Mouse (Mus musculus) kidney, postnatal 36 days (tissue): ENCODE measurements around the gene Nup160.

ENCODE experiments used
- DNase-seq, 2 experiments: peaks; one replicate each; pipeline ENCODE4 v3.0.0; 2021 to 2022; ENCODE audit warnings: mixed read lengths in 2 of 2

Nup160 gene

DNA sequence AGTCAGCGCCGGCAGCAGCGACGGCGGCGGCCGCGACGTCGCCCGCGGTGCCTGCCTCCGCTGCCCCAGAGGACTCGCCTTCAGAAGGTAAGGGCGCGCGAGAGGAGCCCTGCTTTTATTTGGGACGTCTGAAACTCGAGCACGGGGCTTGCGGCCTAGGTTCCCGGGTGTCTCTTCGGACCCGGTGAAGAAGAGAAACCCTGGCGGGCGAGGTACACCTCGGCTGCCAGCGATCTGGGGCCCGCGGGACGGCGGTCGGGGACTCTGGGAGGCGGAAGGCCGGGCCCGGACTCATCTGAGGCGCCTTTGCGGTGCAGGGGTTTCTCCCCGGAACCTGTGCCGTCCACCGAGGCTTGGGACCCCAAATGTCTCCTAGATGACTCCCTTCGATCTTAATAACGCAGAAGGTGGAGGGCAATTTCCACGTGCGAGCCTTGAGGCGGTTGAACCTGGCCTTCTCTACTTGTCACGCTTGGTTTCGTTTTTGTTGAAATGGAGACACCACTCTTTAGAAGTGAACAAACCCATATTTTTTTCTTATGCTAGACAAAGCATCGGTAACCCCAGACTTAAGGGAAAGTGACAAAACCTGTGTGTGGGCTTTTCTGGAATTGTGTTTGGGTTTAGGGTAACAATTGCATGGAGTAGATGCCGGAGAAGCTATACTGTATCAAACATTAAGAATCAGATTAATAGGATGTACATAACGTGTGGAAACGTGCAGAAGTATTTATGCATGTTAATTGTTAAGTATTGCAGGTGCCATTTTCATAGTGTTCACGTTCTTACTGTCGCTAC, 68.9 kb downstream of the Nup160 start:
- DNase-seq: peak; percentile 26 to 63

DNA sequence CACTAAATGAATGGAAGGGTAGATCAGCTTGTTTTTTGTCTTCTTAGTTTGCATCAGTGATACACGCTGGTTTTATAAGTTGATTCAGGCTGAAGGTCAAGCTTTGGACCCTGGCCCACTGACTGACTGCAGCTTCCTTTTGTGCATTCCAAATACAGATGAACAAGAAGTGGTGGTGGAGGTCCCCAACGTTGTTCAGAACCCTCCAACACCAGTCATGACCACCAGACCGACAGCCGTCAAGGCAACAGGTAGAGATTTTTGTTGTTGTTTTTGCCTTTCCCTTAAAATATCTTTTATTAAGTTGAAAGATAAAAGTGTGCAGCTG, 69.5 kb downstream of the Nup160 start:
- DNase-seq: peak; percentile 14 to 35

DNA sequence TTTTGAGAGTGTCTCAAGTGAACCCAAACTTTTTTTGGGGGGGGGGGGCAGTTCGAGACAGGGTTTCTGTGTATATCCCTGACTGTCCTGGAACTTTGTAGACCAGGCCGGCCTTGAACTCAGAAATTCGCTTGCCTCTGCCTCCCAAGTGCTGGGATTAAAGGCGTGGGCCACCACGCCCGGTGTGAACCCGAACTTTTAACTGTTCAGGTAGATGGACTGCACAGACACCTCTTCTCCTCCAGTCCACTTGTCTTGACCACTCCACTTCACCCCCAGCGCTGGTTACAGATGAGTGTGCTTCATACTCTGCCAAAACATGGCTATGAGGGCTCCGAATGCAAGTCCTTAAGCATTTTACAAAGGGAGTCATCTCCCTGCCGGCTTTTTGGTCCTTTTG, 70.1 kb downstream of the Nup160 start:
- DNase-seq: no peak

GRCm38 (mm10) chr2:90749676-90750459, 72.9 kb downstream of the Nup160 start:
- DNase-seq: no peak

GRCm38 (mm10) chr2:90753565-90753964, 76.5 kb downstream of the Nup160 start:
- no peak for DNase-seq

- DNase-seq: no peak
Measured at GRCm38 (mm10) chr2:90754188-90754587, 77.2 kb downstream of the Nup160 start.

- no peak for DNase-seq
Measured at GRCm38 (mm10) chr2:90765123-90765522, 88.1 kb downstream of the Nup160 start.

DNA sequence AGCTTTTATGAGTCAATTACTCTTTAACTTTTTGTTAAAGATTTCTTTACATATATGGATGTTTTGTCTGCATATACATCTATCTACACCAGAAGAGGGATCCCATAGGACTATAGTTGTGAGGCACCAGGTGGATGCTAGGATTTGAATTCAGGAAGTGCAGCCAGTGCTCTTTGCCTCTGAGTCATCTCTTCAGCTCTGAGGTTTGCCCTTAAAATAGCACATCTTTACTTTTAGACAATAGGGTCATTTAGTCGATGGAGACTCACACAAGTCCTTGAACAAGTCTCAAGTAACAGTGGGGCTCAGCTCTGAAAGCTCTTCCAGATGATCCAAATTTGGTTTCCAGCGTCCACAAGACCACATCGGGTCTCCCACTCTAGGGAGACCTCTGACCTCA, 104.3 kb downstream of the Nup160 start:
- no peak for DNase-seq

DNA sequence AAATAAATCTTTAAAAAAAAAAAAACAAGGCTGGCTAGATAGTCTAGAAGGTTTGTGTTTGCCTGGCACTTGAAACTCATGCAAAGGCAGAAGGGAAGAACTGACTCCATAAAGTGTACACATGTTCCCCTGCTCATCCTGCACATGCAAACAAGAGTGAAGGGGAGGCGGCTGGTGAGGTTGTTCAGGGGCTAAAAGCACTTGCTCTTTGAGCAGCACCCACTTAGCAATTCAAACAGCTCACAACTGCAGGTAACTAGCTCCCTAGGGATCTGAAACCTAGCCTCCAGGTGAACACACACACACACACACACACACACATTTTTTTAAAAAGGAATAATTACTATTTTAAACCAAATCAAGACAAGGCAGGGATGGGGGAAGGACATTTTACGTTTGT, 104.9 kb downstream of the Nup160 start:
- no peak for DNase-seq

- peak in 1 of 2 experiments; percentile 41 for DNase-seq
Measured at GRCm38 (mm10) chr2:90782458-90782857, 105.4 kb downstream of the Nup160 start, which contains the start of gene Agbl2. TSS of gene Agbl2 (plus strand) at chr2:90782727.

- peak in 1 of 2 experiments; percentile 44 for DNase-seq
Measured at GRCm38 (mm10) chr2:90782901-90783486, 106.0 kb downstream of the Nup160 start.
